Mouse (Mus musculus) heart, adult 2 months (tissue): Measurements from ENCODE around the gene Cc2d2a. TPM values are rescaled to one million over a fixed set of nuclear protein-coding genes. Genes with fewer than 3 reads are reported as not detected.
A peak's percentile ranks its signal among the peaks of the same experiment; 100 is the strongest.

Source experiments
- DNase-seq, 2 experiments: peaks; one replicate each; pipeline ENCODE4 v3.0.0; 2021
- H3K27ac ChIP-seq: fragments of 200-600 bp; 2 replicates; pipeline ENCODE4 v1.8.1; 2022
- H3K27me3 ChIP-seq: fragments of 200-500 bp; 2 replicates; pipeline ENCODE4 v1.6.1; 2012; ENCODE audit warnings: mild to moderate bottlenecking, low read length, inconsistent platforms, mixed read lengths; ENCODE audit not compliant: control insufficient read depth, insufficient read depth
- H3K36me3 ChIP-seq: fragments of 200-500 bp; 2 replicates; pipeline ENCODE4 v1.6.1; 2012; ENCODE audit warnings: low read length, inconsistent platforms; ENCODE audit not compliant: control insufficient read depth, insufficient read depth
- H3K4me1 ChIP-seq: fragments of 200-500 bp; 2 replicates; pipeline ENCODE4 v1.6.1; 2011; ENCODE audit warnings: low read length; ENCODE audit not compliant: control insufficient read depth, insufficient read depth
- H3K4me3 ChIP-seq: fragments of 200-600 bp; 2 replicates; pipeline ENCODE4 v1.8.1; 2022
- H3K79me2 ChIP-seq: fragments of 200-500 bp; replicated peaks from 2 replicates; pipeline ENCODE4 v1.6.1; 2012; ENCODE audit warnings: mild to moderate bottlenecking, inconsistent platforms, low read length, moderate library complexity, mixed read lengths; ENCODE audit not compliant: control insufficient read depth, insufficient read depth
- H3K9ac ChIP-seq: fragments of 200-500 bp; 2 replicates; pipeline ENCODE4 v1.6.1; 2012; ENCODE audit warnings: low read depth, mild to moderate bottlenecking, control low read depth, inconsistent platforms, low read length, mixed read lengths
- CTCF ChIP-seq: fragments of 200-600 bp; IDR thresholded peaks from 2 replicates; pipeline ENCODE4 v1.8.1; 2022; ENCODE audit warnings: antibody characterized with exemption, mild to moderate bottlenecking, moderate library complexity
- EP300 ChIP-seq: fragments of 200-500 bp; IDR thresholded peaks from 2 replicates; pipeline ENCODE4 v1.6.1; 2011; ENCODE audit warnings: low read depth, low read length, control low read depth; ENCODE audit not compliant: insufficient read depth
- POLR2A ChIP-seq: fragments of 200-500 bp; IDR thresholded peaks from 2 replicates; pipeline ENCODE4 v1.6.1; 2011; ENCODE audit warnings: mild to moderate bottlenecking, low read depth, low read length, control low read depth; ENCODE audit not compliant: insufficient read depth
- WGBS: fragments of 180-500 bp; shearing (Covaris S2); methylation state at CpG from one replicate; pipeline ENCODE4 v1.1.7; 2018; 5-methylcytosine and 5-hydroxymethylcytosine counted together
- intact Hi-C: fragments of 180-260 bp; cut with DNase I; formaldehyde crosslinking; loops from one replicate; pipeline ENCODE4 v1.15.1; 2025
- long read RNA-seq: library from polyadenylated mRNA; stranded (forward); transcript quantifications from one replicate; pipeline ENCODE4 v2.0.0, GENCODE M21; 2021
- polyA plus RNA-seq: library from polyadenylated mRNA; depleted of rRNA; stranded (reverse); fragments of >200 nt; gene quantifications from 2 replicates; pipeline ENCODE4 v1.2.3, GENCODE M21; 2012; rRNA removed
- total RNA-seq, 2 experiments: library from RNA; stranded (reverse); gene quantifications; 2 replicates each; pipeline ENCODE4 v1.2.3; 2021

The Cc2d2a gene
- total RNA-seq = 1 to 10 TPM; 6.6 to 8.6 TPM
- polyA plus RNA-seq = 4.2 and 7.3 TPM in 2 replicates
- long read RNA-seq, partial matches to known transcripts = 1 of 2 reads
- long read RNA-seq, other reads (novel, unspliced or antisense) = 1 of 2 reads

GRCm38 (mm10) chr5:43661997-43662961 is at the start of gene Cc2d2a:
Gene Cc2d2a, plus strand, starts transcription at chr5:43662346.
- Histone ChIP-seq H3K79me2 (no peaks in the 10 kb centered on the region), H3K36me3 (no peaks in the 10 kb centered on the region), H3K4me1 (peaks cover 7% of the 10 kb centered on the region), H3K27ac (peak within 1 kb of the TSS; percentile 89), H3K27me3 (no peaks in the 10 kb centered on the region), H3K4me3 (peak within 1 kb of the TSS; percentile 56), H3K9ac (peak within 1 kb of the TSS; percentile 68)
- intact Hi-C loops = loop anchor here (10.0 kb wide), 1 partner anchor 427 kb away; the partner anchor contains the start of gene Cpeb2
- DNase-seq = peak; percentile 57 to 59
- TF ChIP-seq EP300 (no peak), CTCF (peak; percentile 44), POLR2A (peak; percentile 48)
- WGBS = 2% methylated on average over 19 of the region's 19 CpGs

GRCm38 (mm10) chr5:43621575-43622299 is 40.4 kb upstream of the Cc2d2a start:
- H3K36me3 ChIP-seq = no peaks in the 10 kb centered on the region
- DNase-seq = no peak
- H3K27ac ChIP-seq = no peak overlapping the region
- no peaks in the 10 kb centered on the region for H3K27me3 ChIP-seq
- TF ChIP-seq EP300 (no peak), CTCF (no peak), POLR2A (no peak)
- H3K4me3 ChIP-seq = no peak overlapping the region
- WGBS = 65% methylated on average over 7 of the region's 7 CpGs
- no peak overlapping the region for H3K9ac ChIP-seq
- H3K79me2 ChIP-seq = no peaks in the 10 kb centered on the region
- H3K4me1 ChIP-seq = no peaks in the 10 kb centered on the region
- intact Hi-C loops = no loop called here

GRCm38 (mm10) chr5:43625407-43625806 is 36.7 kb upstream of the Cc2d2a start:
- H3K79me2 ChIP-seq = no peaks in the 10 kb centered on the region
- intact Hi-C loops = no loop called here
- 64% methylated on average over 4 of the region's 4 CpGs for WGBS
- H3K4me1 ChIP-seq = no peaks in the 10 kb centered on the region
- no peak for DNase-seq
- peak overlapping the region; percentile 28; the same call in 1 of the 2 replicates for H3K27ac ChIP-seq
- H3K36me3 ChIP-seq = no peaks in the 10 kb centered on the region
- H3K4me3 ChIP-seq = no peak overlapping the region
- no peak overlapping the region for H3K9ac ChIP-seq
- no peaks in the 10 kb centered on the region for H3K27me3 ChIP-seq
- TF ChIP-seq EP300 (no peak), POLR2A (no peak), CTCF (no peak)

GRCm38 (mm10) chr5:43634071-43634601 is 28.0 kb upstream of the Cc2d2a start:
- H3K4me1 ChIP-seq = peaks cover 3% of the 10 kb centered on the region
- DNase-seq = no peak
- no peak overlapping the region for H3K27ac ChIP-seq
- WGBS = 78% methylated on average over 5 of the region's 5 CpGs
- TF ChIP-seq EP300 = no peak
- TF ChIP-seq POLR2A = no peak
- TF ChIP-seq CTCF = no peak
- H3K36me3 ChIP-seq = no peaks in the 10 kb centered on the region
- no peak overlapping the region for H3K4me3 ChIP-seq
- H3K27me3 ChIP-seq = no peaks in the 10 kb centered on the region
- intact Hi-C loops = loop anchor here (2.0 to 5.0 kb wide), 3 partner anchors 51 to 1747 kb away; no protein-coding TSS in a partner anchor
- no peak overlapping the region for H3K9ac ChIP-seq
- H3K79me2 ChIP-seq = no peaks in the 10 kb centered on the region

- Histone ChIP-seq H3K79me2 (no peaks in the 10 kb centered on the region), H3K36me3 (no peaks in the 10 kb centered on the region), H3K9ac (no peak overlapping the region), H3K4me1 (peaks cover 3% of the 10 kb centered on the region), H3K27me3 (no peaks in the 10 kb centered on the region), H3K4me3 (no peak overlapping the region), H3K27ac (no peak overlapping the region)
- intact Hi-C loops = loop anchor here (2.0 to 5.0 kb wide), 3 partner anchors 52 to 1747 kb away; no protein-coding TSS in a partner anchor
- TF ChIP-seq CTCF (peak; percentile 84), EP300 (no peak)
- DNase-seq = no peak
- 20% methylated on average over 9 of the region's 9 CpGs for WGBS
These were observed 27.5 kb upstream of the Cc2d2a start for GRCm38 (mm10) chr5:43634602-43635081.
